Mouse (Mus musculus) myocyte (in vitro differentiated cells): Measurements from ENCODE around the gene Fam69a.

Experiments
- MAX ChIP-seq: IDR thresholded peaks from one replicate; pipeline ENCODE4 v1.6.1; 2011; ENCODE audit warnings: low read depth, mild to moderate bottlenecking, control low read depth
- MYOD1 ChIP-seq, 3 experiments: IDR thresholded peaks; one replicate each; pipeline ENCODE4 v1.6.1; 2011; ENCODE audit warnings: control low read depth in 2 of 3, low read depth in 2 of 3, mild to moderate bottlenecking in 2 of 3, moderate library complexity in 1 of 3; ENCODE audit not compliant: insufficient read length in 2 of 3, control insufficient read depth in 1 of 3
- MYOG ChIP-seq, 3 experiments: IDR thresholded peaks; one replicate each; pipeline ENCODE4 v1.6.1; 2011; ENCODE audit warnings: control low read depth in 2 of 3, low read depth in 2 of 3, mild to moderate bottlenecking in 2 of 3; ENCODE audit not compliant: insufficient read length in 2 of 3, control insufficient read depth in 1 of 3, insufficient read depth in 1 of 3
- POLR2A ChIP-seq: IDR thresholded peaks from one replicate; pipeline ENCODE4 v1.6.1; 2011; ENCODE audit warnings: low read depth, mild to moderate bottlenecking, control low read depth, moderate library complexity; ENCODE audit not compliant: insufficient read length
- POLR2AphosphoS2 ChIP-seq: IDR thresholded peaks from one replicate; pipeline ENCODE4 v1.6.1; 2011; ENCODE audit warnings: low read depth, control low read depth; ENCODE audit not compliant: insufficient read length
- REST ChIP-seq: IDR thresholded peaks from one replicate; pipeline ENCODE4 v1.6.1; 2011; ENCODE audit warnings: mild to moderate bottlenecking, control low read depth, moderate library complexity; ENCODE audit not compliant: insufficient read depth, insufficient read length
- SRF ChIP-seq: IDR thresholded peaks from one replicate; pipeline ENCODE4 v1.6.1; 2011; ENCODE audit warnings: low read depth; ENCODE audit not compliant: control insufficient read depth, insufficient read length
- TCF3 ChIP-seq: IDR thresholded peaks from one replicate; pipeline ENCODE4 v1.6.1; 2011; ENCODE audit warnings: low read depth, control low read depth; ENCODE audit not compliant: insufficient read length
- USF1 ChIP-seq: IDR thresholded peaks from one replicate; pipeline ENCODE4 v1.6.1; 2011; ENCODE audit warnings: low read depth, mild to moderate bottlenecking, control low read depth, moderate library complexity

- TF ChIP-seq MAX = no peak
- TF ChIP-seq POLR2AphosphoS2 = peak; percentile 69
- TF ChIP-seq POLR2A = no peak
- no peak for TF ChIP-seq SRF
- no peak for TF ChIP-seq TCF3
- no peak for TF ChIP-seq MYOG (IDR thresholded peaks at IDR 0.05; ENCODE audit: control insufficient read depth in 1 of 3, insufficient read depth in 1 of 3, insufficient read length in 2 of 3, low read depth in 2 of 3)
- no peak for TF ChIP-seq REST
- TF ChIP-seq USF1 = no peak
- no peak for TF ChIP-seq MYOD1 (IDR thresholded peaks at IDR 0.05; ENCODE audit: control insufficient read depth in 1 of 3, insufficient read length in 2 of 3, low read depth in 2 of 3)
Observed at GRCm38 (mm10) chr5:107908514-107909110, 78.3 kb downstream of the Fam69a start.
